Mouse (Mus musculus) stomach, postnatal 0 days (tissue): ENCODE measurements around the gene Sft2d1. TPM values are rescaled to one million over a fixed set of nuclear protein-coding genes. Genes with fewer than 3 reads are reported as not detected.

Experiments used
- ATAC-seq: fragments of 200-750 bp; cut with Nextera tagmentation; 2 replicates; pipeline ENCODE4 v1.8.0; 2017; ENCODE audit not compliant: low FRiP score, low TSS enrichment
- DNase-seq: peaks from one replicate; pipeline ENCODE4 v3.0.0-alpha.2; 2016; ENCODE audit warnings: low spot score
- H3K27ac ChIP-seq: fragments of 300-500 bp; sonication (generic); replicated peaks from 2 replicates; pipeline ENCODE4 v1.5.1; 2014; ENCODE audit warnings: mild to moderate bottlenecking, control low read depth
- H3K27me3 ChIP-seq: fragments of 300-500 bp; sonication (generic); 2 replicates; pipeline ENCODE4 v1.6.1; 2014; ENCODE audit warnings: low read length; ENCODE audit not compliant: control insufficient read depth, insufficient read depth
- H3K36me3 ChIP-seq: fragments of 300-500 bp; sonication (generic); 2 replicates; pipeline ENCODE4 v1.6.1; 2014; ENCODE audit warnings: low read length, mixed read lengths; ENCODE audit not compliant: control insufficient read depth, insufficient read depth
- H3K4me1 ChIP-seq: fragments of 300-500 bp; sonication (generic); replicated peaks from 2 replicates; pipeline ENCODE4 v1.6.1; 2014; ENCODE audit warnings: antibody characterized with exemption; ENCODE audit not compliant: control insufficient read depth, insufficient read depth
- H3K4me2 ChIP-seq: fragments of 300-500 bp; sonication (generic); replicated peaks from 2 replicates; pipeline ENCODE4 v1.6.1; 2014; ENCODE audit warnings: low read depth, mild to moderate bottlenecking, control low read depth, moderate library complexity
- H3K4me3 ChIP-seq: fragments of 300-500 bp; sonication (generic); 2 replicates; pipeline ENCODE4 v1.5.1; 2014; ENCODE audit warnings: low read depth, low read length, control low read depth
- H3K9ac ChIP-seq: fragments of 300-500 bp; sonication (generic); 2 replicates; pipeline ENCODE4 v1.6.1; 2014; ENCODE audit warnings: mild to moderate bottlenecking, low read length, control low read depth, mixed read lengths
- H3K9me3 ChIP-seq: fragments of 300-500 bp; sonication (generic); 2 replicates; pipeline ENCODE4 v1.6.1; 2016; ENCODE audit warnings: low read length; ENCODE audit not compliant: control insufficient read depth
- CTCF ChIP-seq: IDR thresholded peaks from 2 replicates; pipeline ENCODE4 v1.5.1; 2016; ENCODE audit warnings: antibody characterized with exemption, low read depth, mild to moderate bottlenecking, moderate library complexity
- EP300 ChIP-seq: optimal IDR thresholded peaks from 2 replicates; pipeline ENCODE3; 2016; ENCODE audit warnings: antibody characterized with exemption
- WGBS: fragments of 180-500 bp; shearing (Covaris S2); extraction: QIAGEN DNeasy Blood & Tissue Kit; methylation state at CpG from one replicate; pipeline ENCODE4 v1.1.7; 2014; 5-methylcytosine and 5-hydroxymethylcytosine counted together
- polyA plus RNA-seq: library from polyadenylated mRNA; unstranded; fragments of >200 nt; fragmentation: Nextera tagmentation; extraction: Ambion mirVana; gene quantifications from 2 replicates; pipeline ENCODE4 v1.2.1, GENCODE M21; 2015

Sft2d1 gene
- polyA plus RNA-seq, 1 experiment from 2014 or later, result 104 TPM

DNA sequence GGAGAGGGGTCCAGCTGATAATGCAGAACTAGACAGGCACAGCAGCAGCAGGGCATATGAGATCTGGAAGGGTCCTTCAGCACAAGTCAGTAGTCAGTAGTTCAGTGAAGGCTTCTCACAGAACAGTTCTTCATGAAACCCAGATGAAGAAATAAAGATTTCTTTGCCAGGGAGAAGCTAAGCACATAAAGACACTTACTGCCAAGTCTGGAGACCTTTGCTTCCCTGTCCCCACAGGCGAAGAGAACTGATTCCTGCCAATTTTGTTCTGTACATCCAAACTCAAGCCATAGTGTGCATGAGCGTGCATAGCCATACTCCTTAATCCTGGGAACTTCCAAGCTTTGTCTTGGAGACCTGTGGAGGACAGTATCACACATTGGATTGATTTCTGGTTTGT, 12.6 kb upstream of the Sft2d1 start:
- DNase-seq (no peak), ATAC-seq (no peak)
- Histone ChIP-seq H3K9ac (no peak overlapping the region), H3K4me1 (no peaks in the 10 kb centered on the region), H3K36me3 (0 out of 2 replicates have a peak, but pooled peaks cover 6% of the 10 kb centered on the region), H3K4me3 (no peak overlapping the region), H3K9me3 (no peaks in the 10 kb centered on the region), H3K4me2 (no peak overlapping the region), H3K27me3 (no peaks in the 10 kb centered on the region), H3K27ac (no peak overlapping the region)
- WGBS, result 85% methylated on average over 2 of the region's 2 CpGs
- TF ChIP-seq EP300, result no peak
- TF ChIP-seq CTCF, result no peak

DNA sequence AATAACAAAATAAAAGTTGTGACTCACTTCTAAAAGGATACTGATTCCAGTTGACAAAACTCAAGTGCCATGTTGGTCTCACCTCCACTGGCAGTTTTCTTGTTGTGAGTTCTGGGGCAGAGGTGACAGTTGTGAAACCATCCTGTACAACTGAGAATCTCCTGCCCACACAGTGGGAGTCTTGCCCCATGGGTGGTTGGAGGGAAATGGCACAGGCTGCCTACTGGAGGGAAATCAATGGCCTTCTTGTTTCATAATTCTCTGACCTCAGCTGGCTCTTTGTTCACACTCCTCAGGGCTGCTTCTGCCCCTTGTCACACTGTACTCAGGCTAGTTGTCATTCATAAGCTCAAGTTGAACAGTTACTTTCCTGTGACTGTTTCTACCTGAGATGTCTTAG, 11.4 kb upstream of the Sft2d1 start:
- no peaks in the 10 kb centered on the region for H3K27me3 ChIP-seq
- TF ChIP-seq EP300 (no peak), CTCF (no peak)
- H3K4me2 ChIP-seq, result no peak overlapping the region
- H3K9ac ChIP-seq, result no peak overlapping the region
- DNase-seq, result no peak
- H3K27ac ChIP-seq, result no peak overlapping the region
- H3K36me3 ChIP-seq, result 0 out of 2 replicates have a peak, but pooled peaks cover 6% of the 10 kb centered on the region
- no peaks in the 10 kb centered on the region for H3K4me1 ChIP-seq
- ATAC-seq, result no peak
- no peaks in the 10 kb centered on the region for H3K9me3 ChIP-seq
- no peak overlapping the region for H3K4me3 ChIP-seq

DNA sequence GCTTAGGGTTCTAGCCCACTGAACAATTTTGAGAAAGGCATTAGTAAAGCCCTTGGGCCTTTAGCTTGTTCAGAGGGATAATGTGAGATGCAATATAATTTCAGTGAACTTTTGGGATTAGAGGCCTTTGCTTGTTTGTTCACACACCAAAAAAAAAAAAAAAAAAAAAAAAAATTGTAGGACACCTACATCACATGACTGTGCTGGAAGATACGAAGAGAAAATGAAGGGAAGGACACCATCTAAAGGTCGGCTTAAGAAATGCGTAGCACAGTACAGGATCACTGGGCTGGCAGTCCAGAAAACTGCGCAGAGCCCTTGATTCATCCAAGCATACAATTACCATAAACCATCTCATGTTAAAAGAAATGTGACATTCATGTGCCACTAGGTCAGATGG, 9.4 kb upstream of the Sft2d1 start:
- no peak for ATAC-seq
- Histone ChIP-seq H3K4me3 (no peak overlapping the region), H3K9ac (no peak overlapping the region), H3K27ac (no peak overlapping the region), H3K4me2 (no peak overlapping the region), H3K27me3 (no peaks in the 10 kb centered on the region), H3K4me1 (no peaks in the 10 kb centered on the region), H3K36me3 (0 out of 2 replicates have a peak, but pooled peaks cover 6% of the 10 kb centered on the region), H3K9me3 (no peaks in the 10 kb centered on the region)
- TF ChIP-seq EP300, result no peak
- no peak for TF ChIP-seq CTCF
- DNase-seq, result no peak
- WGBS, result 88% methylated on average over 4 of the region's 4 CpGs

DNA sequence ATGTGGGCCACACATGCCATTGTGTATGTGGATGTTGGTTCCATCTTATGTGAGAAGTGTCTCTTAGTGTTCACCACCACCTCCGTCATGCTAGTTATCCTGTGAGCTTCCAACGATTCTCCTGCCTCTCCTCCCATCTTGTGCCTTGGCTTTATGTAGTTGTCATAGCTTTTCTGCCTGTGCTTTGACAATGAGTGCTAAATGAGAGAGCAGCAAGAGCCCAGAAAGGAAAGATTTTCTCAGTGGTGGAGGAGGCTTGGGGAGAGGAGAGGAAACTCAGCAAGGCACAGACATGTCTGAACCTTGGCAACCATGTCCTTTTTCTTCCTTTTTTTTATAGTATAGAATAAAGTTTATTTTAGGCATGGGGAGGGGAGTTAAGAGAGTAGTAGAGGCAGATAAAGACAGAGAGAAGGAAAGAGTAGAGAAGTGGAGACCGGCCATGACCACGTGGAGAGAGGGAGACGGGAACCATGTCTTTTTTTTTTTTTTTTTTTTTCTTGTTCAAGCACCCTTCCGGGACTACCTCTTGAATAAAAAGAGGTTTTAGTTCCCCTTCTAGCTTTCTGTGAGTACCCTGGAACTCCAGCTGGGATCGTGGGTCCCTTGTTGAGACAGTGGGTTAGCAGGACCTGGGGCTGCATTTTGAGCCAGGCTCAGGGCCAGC, 8.0 kb upstream of the Sft2d1 start:
- no peaks in the 10 kb centered on the region for H3K9me3 ChIP-seq
- no peak overlapping the region for H3K9ac ChIP-seq
- no peak overlapping the region for H3K4me3 ChIP-seq
- no peaks in the 10 kb centered on the region for H3K4me1 ChIP-seq
- H3K27me3 ChIP-seq, result no peaks in the 10 kb centered on the region
- WGBS, result 60% methylated on average over 7 of the region's 7 CpGs
- no peak overlapping the region for H3K27ac ChIP-seq
- DNase-seq (no peak), ATAC-seq (no peak)
- TF ChIP-seq CTCF (no peak), EP300 (no peak)
- H3K36me3 ChIP-seq, result 0 out of 2 replicates have a peak, but pooled peaks cover 2% of the 10 kb centered on the region
- no peak overlapping the region for H3K4me2 ChIP-seq

DNA sequence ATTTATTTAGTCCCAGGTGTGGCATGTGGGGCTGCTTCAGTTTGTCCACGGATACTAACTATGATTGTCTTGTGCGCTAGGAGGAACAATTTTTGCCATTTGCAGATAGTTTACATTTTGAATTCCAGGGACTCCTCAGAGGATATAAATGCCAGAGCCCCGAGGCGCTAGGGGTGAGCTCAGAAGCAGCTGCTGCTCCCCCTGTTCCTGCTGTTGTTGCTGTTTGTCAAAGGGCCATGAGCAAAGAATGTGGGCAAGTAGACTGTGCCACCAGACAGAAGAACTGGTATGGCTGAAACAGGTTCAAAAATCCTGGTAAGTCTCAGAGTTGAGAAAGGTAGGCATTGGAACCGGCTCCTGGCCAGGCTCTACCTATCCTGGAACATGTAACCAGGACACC, 7.2 kb upstream of the Sft2d1 start:
- Histone ChIP-seq H3K27me3 (no peaks in the 10 kb centered on the region), H3K4me2 (no peak overlapping the region), H3K27ac (no peak overlapping the region), H3K9me3 (no peaks in the 10 kb centered on the region), H3K4me3 (no peak overlapping the region), H3K9ac (no peak overlapping the region), H3K36me3 (no peaks in the 10 kb centered on the region), H3K4me1 (no peaks in the 10 kb centered on the region)
- no peak for ATAC-seq
- no peak for TF ChIP-seq EP300
- no peak for TF ChIP-seq CTCF
- WGBS, result 29% methylated on average over 5 of the region's 5 CpGs
- DNase-seq, result no peak

DNA sequence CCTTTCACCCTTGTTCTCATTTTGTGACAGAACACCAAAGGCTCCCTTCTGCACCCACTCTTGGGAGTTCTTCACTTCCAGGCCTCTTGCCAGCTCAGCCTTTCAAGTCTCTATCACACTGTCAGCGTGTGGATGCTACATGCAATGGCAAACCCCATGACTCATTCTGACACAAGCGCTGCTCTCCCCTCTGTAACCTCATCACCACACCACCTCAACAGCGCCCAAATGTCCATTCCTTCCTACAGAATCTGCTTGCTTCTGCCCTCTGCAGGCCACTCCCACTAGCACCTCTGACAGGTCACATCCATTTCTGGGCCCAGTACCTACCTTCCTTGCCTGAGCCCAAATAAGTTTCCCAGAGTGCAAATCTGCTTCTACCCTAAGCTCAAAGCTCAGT, 5.1 kb upstream of the Sft2d1 start:
- Histone ChIP-seq H3K9ac (no peak overlapping the region), H3K4me2 (no peak overlapping the region), H3K4me3 (no peak overlapping the region), H3K27ac (no peak overlapping the region), H3K36me3 (no peaks in the 10 kb centered on the region), H3K9me3 (no peaks in the 10 kb centered on the region), H3K27me3 (no peaks in the 10 kb centered on the region), H3K4me1 (no peaks in the 10 kb centered on the region)
- 35% methylated on average over 3 of the region's 3 CpGs for WGBS
- no peak for TF ChIP-seq EP300
- peak; percentile 62 for TF ChIP-seq CTCF
- no peak for ATAC-seq
- DNase-seq, result peak; percentile 23
